Mouse (Mus musculus) mesoderm, embryonic 11.5 days (tissue): ENCODE measurements around the gene Anapc11.

Experiments used
- DNase-seq: peaks from one replicate; pipeline ENCODE4 v3.0.0-alpha.2; 2012; ENCODE audit warnings: low read depth, low spot score

The Anapc11 gene

DNA sequence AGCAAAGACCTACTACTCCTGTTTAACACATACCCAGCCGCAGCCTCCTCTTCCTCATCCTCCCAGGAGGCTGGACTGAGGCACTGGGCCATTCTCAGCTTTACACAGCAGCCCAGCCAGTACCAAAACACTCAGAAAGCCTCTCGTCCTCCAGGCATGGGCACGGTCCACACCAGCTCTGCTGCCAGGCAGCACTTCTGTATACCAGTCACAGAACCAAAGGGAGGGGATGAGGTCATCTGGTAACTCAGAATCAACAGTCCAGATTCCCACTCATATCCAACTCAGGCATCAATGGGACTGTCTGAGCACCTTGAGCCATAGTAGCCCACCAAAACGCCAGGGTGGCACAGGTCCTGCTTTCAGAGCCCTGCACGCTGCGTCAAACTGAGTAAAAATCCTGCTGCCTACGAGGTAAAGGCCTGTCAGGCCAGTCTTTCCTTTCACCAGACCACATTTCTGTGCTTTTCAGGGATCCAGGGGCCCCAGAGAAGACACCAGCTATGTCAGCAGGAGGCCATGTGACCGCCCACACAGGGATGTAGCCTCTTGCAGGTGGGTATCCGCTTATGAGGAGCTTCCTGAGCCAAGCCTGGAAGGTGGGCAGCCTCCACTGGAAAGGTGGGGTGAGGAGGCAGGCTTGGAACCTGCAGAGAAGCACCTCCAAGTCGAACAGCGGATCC is 28.7 kb downstream of the Anapc11 start:
- DNase-seq, result no peak

DNA sequence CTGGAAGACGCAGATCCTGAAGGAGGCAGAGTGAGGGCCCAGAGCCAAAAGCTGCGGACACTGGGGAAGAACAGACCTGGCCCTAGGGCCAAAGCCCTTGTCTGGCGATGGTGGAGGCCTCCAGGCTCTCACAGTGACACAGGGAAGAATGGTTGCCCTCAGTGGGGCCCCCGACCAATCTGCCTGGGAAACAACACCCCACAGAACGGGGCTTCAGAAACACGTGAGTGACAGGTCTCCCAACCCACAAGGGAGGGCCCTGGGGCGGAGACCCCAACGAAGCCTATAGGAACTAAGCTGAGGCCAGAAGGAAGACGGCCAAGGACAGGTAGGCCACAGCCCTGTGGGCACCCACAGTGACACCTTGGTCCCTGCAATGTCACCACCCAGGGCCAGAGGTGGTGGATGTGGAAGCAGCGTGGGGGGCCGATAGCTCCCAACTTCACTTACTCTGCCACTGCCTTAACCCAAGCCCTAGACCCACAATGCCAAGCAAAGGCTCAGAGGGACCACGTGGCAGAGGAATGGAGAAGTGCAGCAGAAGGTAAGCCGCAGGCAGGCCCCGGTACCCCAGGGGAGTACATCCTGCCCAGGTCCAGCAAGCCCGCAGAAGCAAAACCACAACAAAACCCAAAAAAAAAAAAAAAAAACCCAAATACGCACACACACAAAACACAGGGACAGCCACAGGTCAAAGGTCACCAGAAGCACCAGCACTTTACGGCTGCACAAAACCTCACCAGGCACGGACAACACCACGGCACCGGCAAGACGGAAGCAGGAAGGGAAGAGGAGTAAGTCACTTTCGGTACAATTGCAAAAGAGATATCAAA is 29.5 kb downstream of the Anapc11 start:
- DNase-seq, result no peak

DNA sequence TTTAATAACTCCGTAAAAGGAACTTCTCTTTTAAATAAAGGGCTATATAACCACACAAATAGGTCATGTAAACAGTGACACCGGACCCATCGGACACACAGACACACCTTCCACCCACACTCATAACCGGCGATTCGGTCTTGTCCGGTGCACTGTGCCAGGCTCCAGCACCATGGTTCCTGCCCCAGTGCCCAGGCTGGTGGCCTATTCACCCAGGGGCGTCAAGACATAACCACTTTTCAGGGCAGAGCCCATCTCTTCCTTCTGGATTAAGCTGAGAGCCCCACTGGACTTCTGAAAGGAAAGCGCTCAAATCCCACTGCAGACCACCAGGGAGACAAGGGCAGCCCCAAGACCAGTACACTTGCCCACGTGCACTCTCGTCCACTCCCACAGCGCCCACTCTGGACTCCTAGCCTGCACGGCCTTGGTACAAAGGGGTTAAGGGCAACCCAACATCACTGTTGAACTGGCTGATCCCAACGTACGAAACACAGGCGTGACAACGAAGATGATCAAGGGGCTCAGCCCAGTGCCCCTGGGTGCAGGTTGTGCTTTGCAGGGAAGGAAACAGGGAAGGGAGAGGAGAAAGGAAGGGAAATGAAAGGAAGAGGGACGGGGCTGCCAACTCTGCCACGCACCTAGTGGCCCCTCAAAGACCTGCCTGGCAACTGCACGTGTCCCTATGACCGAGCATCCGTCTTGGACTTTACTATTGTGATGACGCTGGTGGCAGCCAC is 30.6 kb downstream of the Anapc11 start:
- DNase-seq, result no peak

DNA sequence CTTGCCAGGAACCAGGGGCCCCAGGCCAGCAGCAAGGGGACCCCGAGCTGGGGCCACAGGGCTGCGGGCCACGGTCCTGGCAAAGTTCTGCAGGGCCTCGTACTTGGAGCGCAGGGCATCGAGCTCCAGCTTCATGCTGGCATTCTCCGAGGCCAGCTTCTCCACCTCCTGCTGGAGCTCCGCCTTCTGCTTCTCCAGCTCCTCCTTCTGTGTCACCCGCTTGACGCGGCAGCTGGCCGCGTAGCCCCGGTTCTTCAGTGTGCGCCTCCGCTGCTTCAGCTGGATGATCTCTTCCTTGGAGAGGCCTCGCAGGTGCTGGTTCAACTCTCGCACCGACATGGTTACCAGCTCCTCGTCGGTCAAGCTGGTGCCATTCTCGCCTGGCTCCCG is 31.1 kb downstream of the Anapc11 start:
- no peak for DNase-seq

DNA sequence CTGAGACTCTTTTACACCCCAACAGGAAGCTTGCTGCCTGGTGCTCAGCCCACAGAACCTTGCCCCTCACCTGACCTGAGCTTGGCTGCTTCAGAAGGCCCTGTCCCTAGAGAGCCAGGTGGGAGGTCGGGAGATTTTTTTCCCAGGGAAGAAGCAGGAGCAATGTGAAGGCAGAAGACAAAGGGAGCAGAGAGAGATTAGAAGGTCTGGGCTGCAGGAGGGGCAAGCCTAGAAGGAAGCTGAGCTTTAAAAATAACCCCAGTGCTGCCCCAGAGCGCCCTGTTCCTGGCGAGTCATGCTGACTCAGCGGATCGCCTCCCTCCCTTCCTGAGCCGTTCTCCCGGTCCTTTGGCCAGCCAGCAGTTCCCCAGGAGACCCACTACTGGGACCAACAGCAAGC is 31.7 kb downstream of the Anapc11 start:
- no peak for DNase-seq

DNA sequence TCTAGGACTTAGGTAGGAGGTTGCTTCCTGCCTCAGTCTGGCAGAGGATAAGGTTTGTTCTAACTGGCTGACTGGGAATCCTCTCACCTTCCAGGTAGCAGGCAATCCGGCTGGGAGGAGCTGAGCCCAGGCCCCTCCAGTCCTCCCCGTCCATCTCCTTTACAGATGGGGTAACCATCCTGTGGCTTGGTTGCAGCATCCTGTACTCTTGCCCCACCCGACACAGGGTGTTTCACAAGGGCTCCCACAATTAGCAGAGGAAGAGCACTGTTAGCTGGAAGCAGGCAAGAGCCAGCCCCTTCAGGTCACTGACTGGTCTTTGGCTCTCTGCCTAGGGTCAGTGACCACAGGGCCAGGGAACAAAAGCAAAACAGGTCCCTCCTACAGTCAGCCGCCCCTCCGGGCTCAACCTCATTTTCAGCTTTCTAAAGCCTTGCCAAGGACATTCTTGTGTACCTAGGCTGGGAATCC is 32.2 kb downstream of the Anapc11 start:
- DNase-seq, result no peak

DNA sequence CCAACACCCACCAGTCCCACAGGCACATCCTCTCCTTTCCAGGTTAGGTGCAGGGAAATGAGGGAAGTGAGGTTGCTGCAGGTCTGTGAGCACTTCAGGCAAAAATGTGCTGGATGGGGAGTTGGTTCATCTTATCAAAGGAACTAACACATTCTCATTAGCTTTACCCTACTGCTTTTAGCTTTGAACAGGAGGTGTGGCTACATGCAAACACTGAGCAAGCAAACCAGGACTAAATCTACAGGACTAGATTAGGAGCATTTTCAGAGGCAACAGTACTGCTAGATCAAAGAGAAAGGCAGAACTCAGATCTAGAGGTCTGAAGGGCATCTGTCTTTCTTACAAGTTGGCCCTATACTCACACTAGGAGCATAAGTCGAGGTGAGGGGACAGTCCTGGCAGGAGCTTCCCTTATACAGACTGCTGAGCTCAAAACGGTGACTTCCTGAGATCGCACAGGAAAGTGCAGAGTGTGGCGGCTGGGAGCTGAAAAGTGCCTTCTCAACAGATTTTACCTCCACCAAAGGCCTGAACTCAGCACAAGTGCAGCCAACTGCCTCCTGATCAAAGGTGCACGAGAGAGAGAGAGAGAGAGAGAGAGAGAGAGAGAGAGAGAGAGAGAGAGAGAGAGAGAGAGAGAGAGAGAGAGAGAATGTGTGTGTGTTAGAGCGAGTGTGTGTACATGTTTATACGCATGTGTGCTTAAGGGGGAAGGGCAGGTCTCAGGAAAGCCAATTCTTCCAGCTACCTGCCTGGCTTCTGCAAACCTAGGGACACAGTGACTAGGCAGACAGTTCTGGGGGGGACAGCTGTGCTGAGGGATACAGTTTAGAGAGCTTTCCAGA is 32.9 kb downstream of the Anapc11 start:
- DNase-seq, result no peak

DNA sequence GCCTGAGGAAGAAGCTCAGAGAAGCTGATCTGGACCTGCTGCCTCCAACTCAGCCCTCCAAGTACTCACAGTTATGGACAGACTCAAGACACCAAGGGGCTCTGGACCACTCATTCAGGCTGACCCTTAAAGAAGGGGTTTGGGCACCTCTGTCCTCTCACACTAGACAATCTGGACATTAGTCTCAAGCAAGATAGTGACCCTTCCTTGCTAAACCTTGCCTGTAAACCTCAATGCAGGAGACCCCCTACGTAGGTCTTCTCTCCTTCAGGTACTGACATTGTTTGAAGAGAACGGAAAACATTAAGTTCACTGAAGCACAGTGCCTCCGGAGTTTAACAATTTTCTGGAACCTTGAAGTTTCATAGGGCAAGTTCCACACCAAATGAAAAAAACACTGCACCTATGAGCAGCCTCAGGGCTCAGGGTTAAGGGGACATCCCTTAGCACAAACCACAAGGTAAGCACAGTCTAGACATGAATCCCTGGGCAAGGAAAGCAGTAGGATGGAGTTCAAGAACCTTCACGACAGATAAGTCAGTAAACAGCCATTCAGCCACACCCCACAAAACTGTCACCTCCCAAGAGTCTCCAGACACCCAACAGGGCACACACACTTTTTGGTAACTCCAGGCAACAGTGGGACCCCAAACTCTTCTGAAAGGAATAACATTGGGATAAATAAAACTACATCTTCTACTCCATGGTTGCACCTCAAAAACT is 33.7 kb downstream of the Anapc11 start:
- no peak for DNase-seq

DNA sequence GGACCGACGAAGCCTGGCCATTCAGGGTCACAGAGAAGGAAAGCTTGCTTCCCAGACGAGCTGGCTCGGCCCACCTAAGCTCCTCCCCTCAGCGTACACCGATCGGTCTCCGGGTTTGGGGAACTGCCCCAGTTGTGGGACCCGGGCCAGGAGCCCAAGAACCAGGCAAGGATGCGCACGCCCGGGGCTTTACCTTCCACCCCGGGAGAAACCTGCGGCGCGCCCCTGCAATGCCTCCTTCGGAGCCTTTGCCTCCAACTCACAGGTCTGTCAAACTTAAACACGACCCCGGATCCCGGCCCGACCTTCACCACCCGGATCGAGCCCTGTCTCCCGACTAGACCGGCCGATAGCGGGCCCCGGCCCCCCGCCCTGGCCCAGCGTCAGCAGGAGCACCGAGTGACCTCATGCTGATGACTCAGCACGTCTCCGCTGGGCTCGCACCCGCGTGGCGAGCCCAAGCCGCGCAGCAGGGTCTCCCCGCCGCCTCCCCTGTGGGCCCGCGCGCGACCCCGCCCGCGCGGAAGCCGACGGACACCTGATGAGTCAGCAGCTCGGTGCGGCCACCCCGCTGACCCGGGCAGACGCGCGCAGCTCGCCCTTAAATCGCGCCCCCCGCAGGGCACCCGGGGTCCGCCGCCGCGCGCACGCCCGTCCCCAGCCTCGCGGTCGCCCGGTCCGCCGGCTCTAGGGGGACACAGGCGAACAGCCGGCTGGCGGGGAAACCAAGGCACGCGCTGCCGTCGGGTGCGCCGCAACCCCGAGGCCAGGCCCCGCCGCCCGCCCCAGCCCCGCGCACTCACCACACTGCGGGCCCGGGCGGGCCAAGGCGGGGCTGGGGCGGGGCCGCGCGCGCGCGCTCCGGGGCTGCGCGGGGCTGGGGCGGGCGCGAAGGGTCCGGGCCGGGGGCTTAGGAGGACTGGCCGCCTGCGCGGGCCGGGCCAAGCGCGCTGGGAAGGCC is 34.6 kb downstream of the Anapc11 start:
- DNase-seq, result peak; percentile 76

DNA sequence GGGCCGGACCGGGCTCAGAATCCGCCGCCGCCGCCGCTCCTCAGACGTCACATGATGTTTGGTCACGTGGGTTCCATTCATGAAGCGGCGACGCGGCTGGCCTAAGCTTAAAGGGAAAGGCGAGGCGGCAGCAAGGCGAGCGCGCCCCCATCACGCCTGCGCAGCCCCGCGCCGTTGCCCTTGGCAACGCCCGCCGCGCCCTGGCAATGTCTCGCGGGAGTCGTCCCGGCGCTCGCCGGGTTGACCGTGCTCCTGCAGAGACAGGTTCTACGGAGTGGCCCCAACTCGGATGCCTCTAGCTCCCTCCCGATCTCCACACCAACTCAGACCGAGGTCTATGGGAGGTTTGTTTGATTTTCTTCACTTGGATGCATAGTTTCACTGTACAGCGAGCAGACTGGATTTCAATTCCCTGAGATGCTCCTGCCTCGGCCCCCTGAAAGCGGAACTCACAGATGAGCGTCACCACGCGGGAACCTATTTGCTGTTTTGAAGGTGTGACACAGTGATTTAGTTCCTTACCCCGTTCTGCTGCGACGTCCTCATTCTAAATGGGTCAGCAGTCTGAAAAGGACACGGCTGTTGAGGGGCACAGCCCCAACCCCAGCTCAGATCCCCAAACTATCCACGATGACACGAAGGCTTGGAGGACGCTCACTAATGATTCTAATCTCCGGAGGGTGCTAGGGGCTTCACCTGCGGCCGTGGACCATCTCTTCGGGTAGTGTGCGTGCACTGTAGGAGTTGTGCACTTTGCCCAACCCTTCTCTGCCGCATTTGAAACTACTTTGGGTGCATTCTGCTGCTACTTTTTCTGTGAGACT is 35.5 kb downstream of the Anapc11 start, which contains the start of gene Mafg:
TSS of gene Mafg (minus strand) at position 81 of the 824 bp plus-strand sequence.
- DNase-seq, result peak; percentile 97

DNA sequence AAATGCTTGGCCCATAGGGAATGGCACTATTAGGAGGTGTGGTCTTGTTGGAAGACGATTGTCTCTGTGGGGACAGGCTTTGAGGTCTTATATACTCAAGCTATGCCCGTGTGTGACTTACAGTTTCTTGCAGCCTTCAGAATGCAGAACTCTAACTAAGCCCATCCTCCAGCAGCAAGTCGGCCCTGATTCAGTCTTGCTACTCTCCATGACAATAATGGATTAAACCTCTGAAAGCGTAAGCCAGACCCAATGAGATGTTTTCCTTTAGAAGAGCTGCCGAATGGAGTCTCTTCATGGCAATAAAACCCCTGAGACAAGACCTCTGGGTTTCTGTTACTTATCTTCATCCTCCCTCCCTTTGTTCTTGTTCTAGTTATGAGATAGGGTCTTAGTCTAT is 36.6 kb downstream of the Anapc11 start:
- DNase-seq, result no peak

DNA sequence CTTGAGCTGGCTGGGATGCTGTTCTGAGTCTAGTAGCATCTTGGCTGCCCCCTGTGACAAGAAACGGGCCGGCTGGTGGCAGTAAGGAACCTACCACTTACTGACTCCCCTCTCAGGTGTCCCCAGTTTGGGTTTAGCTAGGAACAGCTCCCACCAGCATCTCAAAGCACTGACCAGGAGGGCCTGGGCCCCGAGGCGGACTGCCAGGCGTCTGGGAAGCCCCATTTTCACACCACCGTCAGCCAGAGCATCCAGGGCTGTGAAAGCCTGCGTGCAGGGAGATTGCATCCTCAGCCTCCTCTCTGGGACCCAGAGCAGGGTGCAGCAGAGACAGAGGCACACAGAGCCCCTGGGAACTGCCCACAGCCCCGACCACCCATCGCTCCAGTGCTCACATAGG is 43.0 kb downstream of the Anapc11 start:
- DNase-seq, result no peak

DNA sequence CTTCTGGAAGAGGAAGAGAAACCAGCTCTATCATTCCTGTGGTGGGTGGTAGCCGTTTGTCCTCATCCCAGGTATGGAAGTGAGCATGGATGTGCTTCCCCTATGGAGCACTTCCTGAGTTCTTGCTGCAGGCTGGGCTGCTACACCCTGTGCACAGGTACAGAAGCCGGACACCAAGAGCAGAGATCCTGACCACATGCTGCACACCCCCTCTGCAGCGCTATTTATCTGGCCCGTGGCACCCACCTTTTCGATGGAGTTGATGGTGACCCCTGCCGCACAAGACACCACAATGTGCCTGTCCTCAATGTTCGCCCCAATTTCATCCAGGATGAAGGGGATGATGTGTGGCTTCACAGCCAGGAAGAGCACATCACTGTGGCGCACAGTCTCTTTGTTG is 43.6 kb downstream of the Anapc11 start:
- DNase-seq, result no peak

DNA sequence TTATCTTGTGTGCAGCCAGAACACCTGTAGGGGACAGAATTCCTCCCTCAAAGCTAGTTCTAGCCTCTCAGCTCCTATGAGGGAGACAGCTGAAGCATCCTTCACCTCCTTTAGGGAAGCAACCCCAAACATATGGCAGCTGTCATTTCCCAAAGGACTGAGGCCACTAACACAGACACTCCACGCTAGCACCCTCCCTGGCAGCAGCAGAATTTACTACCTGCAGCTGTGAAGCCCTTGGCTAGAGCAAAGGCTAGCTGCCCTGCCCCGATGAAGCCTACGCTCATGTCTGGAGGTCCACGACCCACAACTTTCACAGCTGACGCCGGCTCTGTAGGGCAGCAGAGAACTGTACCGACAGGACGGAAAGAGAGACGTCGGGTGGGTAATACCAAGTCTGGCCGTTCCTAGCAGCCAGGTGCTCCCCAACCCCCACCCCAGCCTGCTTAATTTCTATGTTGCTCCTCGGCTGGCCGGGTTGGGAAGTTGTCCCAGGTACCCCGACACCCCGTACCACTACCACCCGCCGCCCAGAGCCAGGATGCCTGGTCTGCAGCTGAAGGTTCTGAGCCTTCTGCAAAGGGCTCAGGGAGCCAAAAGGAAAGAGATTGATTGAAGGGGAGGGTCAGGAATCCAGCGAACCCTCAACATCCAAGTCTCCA is 44.8 kb downstream of the Anapc11 start:
- DNase-seq, result no peak

DNA sequence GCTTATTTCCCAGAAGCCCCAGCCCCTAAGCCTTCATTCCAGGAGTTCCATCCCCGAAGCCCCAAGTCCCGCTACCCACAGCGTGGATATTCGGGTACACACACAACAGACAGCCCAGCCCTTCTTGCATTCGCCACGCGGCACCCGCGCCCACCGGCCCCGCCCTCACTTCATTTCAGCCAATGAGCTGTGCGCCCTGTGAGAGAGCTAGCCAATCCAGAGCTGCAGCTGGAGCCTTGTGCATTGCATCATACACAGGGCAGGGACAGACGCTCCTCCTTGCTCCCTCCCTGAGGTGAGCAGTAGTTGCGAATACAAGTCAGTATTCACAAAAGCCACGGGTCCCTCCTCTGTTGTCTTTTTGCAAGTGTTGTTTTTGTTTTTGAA is 45.4 kb downstream of the Anapc11 start, which contains the start of gene Pycr1:
TSS of gene Pycr1 (minus strand) at position 169 of the 387 bp plus-strand sequence.
- peak; percentile 95 for DNase-seq

DNA sequence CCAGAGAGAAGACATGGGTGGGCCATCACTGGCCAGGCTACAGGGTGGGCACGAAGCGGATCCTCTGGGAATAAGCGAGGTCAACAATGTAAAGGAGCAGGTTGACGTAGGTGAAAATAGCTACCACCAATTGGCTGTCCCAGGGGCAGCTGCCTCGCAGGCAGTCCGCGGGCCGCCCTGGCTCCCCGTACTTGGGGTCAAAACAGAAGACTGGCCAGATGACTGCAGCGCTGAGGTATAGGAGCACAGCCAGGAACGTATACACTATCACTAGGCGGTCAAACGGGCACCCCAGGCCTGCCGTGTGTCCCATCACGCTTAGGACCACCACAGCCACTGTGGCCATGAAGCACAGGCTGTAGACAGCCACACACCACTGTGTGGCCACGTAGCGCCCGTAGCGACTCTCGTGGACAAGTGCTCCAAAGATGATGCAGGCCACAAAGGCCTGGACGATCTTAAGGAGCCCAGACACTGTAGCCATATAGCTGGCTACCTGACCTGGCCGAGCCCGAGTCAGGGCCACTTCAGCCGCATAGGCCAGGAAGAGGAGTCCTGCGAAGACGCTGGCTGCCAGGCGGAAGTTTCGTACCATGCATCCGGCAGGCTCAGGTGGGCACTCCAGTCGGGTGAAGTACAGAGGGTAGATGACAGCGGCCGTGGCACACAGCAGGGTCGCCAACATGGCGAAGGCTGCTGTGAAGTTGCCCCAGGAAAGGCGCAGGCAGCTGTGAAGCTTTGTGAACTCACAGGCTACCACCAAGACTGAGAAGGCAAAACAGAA is 49.0 kb downstream of the Anapc11 start:
- DNase-seq, result no peak

DNA sequence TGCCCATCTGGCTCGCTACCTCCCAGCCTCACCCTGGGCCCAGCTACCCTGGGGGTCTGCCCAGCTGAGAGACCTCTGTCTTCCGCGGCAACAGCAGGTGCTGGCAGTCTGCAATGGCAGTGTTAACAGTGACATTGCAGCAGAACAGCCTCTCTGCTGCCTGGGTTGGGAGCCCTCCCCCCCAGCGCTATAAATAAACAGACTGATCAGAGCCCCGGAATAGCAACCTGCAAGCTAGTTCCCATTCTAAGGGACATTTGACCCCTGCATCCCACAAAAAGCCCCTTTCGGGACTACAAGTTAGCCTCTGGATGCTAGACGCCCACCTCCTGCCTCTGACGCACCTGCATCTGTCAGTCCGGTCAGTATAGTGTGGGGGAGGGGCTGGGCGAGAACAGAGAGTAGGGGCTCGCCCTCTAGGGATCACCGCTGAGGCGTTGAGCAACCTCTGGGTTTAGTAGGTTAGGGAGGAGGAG is 49.8 kb downstream of the Anapc11 start, which contains the start of gene Myadml2:
TSS of gene Myadml2 (minus strand) at position 158 of the 476 bp plus-strand sequence.
- DNase-seq, result no peak
